Mouse (Mus musculus) forebrain, postnatal 0 days (tissue): Measurements from ENCODE around the gene Ercc6l. TPM values are rescaled to one million over a fixed set of nuclear protein-coding genes. Genes with fewer than 3 reads are reported as not detected.

ENCODE experiments used
- ATAC-seq: fragments of 200-750 bp; cut with Nextera tagmentation; 2 replicates; pipeline ENCODE4 v1.8.0; 2017; ENCODE audit warnings: mild to moderate bottlenecking, moderate library complexity
- DNase-seq: peaks from one replicate; pipeline ENCODE4 v3.0.0-alpha.2; 2015
- H3K27ac ChIP-seq: fragments of 300-500 bp; sonication (generic); 2 replicates; pipeline ENCODE4 v1.5.1; 2014; ENCODE audit warnings: low read depth, mild to moderate bottlenecking, antibody characterized with exemption, low read length, moderate library complexity, mixed read lengths
- H3K27me3 ChIP-seq: fragments of 300-500 bp; sonication (generic); 2 replicates; pipeline ENCODE4 v1.6.1; 2014; ENCODE audit warnings: mild to moderate bottlenecking, low read length, mixed read lengths; ENCODE audit not compliant: insufficient read depth
- H3K36me3 ChIP-seq: fragments of 300-500 bp; sonication (generic); 2 replicates; pipeline ENCODE4 v1.6.1; 2014; ENCODE audit warnings: mild to moderate bottlenecking, moderate library complexity; ENCODE audit not compliant: insufficient read depth
- H3K4me1 ChIP-seq: fragments of 300-500 bp; sonication (generic); 2 replicates; pipeline ENCODE4 v1.6.1; 2014; ENCODE audit warnings: antibody characterized with exemption; ENCODE audit not compliant: insufficient read depth
- H3K4me2 ChIP-seq: fragments of 300-500 bp; sonication (generic); 2 replicates; pipeline ENCODE4 v1.6.1; 2014; ENCODE audit warnings: low read depth, mild to moderate bottlenecking, moderate library complexity
- H3K4me3 ChIP-seq: fragments of 300-500 bp; sonication (generic); 2 replicates; pipeline ENCODE4 v1.5.1; 2014; ENCODE audit warnings: low read depth, low read length, mixed read lengths
- H3K9ac ChIP-seq: fragments of 300-500 bp; sonication (generic); 2 replicates; pipeline ENCODE4 v1.6.1; 2014; ENCODE audit warnings: mild to moderate bottlenecking
- H3K9me3 ChIP-seq: fragments of 300-500 bp; sonication (generic); 2 replicates; pipeline ENCODE4 v1.6.1; 2016; ENCODE audit warnings: low read length
- CTCF ChIP-seq: sonication (generic); IDR thresholded peaks from 2 replicates; pipeline ENCODE4 v1.5.1; 2016; ENCODE audit warnings: antibody characterized with exemption, control low read depth, low read depth
- WGBS: fragments of 180-500 bp; shearing (Covaris S2); extraction: QIAGEN DNeasy Blood & Tissue Kit; methylation state at CpG from one replicate; pipeline ENCODE4 v1.1.7; 2014; 5-methylcytosine and 5-hydroxymethylcytosine counted together
- polyA plus RNA-seq: library from polyadenylated mRNA; unstranded; fragments of >200 nt; fragmentation: Nextera tagmentation; extraction: Ambion mirVana; gene quantifications from 2 replicates; pipeline ENCODE4 v1.2.1, GENCODE M21; 2015
- total RNA-seq: library from RNA; depleted of rRNA; stranded (reverse); fragments of >200 nt; gene quantifications from 2 replicates; pipeline ENCODE4 v1.2.3, GENCODE M21; 2014

Ercc6l gene
- total and polyA plus RNA-seq, 2 experiments from 2014 or later: 0.64 to 2.0 TPM

DNA sequence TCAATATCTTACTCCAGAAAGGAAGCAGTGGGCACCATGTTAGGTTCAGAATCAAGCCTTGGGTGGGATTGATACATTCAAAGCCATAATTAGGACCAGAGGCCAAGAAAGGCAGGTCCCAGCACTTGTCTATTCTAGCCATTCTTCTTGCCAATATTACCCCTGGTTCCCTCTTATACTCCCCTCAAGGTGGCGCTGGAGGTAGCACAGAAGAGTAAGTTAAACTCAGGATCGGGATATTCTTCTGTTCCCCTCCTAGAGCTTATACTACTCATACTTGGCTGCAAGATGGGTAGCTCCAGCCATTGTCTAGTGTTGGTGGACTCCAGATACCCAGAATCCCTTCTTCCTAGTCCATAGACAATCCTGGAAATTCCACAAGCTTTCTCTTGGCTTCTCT lies 6.2 kb upstream of the Ercc6l start:
- H3K4me2 ChIP-seq: no peak overlapping the region
- H3K9ac ChIP-seq: no peak overlapping the region
- 46% methylated on average over 2 of the region's 2 CpGs for WGBS

DNA sequence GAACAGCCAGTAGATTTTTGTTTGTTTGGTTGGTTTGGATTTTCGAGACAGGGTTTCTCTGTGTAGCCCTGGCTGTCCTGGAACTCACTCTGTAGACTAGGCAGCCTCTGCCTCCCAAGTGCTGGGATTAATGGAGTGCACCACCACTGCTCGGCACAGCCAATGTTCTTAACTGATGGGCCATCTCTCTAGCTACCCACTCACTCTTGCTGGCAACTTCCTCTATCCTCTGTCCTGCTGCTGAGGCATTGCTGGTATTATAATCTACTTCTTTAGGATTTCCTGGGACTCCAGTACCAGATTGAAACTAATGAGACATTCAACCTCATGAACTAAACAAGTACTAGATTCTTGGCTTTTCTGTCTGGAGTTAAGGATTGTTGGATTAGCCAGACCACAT lies 3.6 kb upstream of the Ercc6l start:
- Histone ChIP-seq H3K9me3 (no peaks in the 10 kb centered on the region), H3K4me1 (no peaks in the 10 kb centered on the region), H3K36me3 (no peaks in the 10 kb centered on the region), H3K27ac (no peak overlapping the region), H3K9ac (no peak overlapping the region), H3K27me3 (no peaks in the 10 kb centered on the region), H3K4me3 (no peak overlapping the region), H3K4me2 (no peak overlapping the region)
- 70% methylated on average over 2 of the region's 2 CpGs for WGBS
- DNase-seq (no peak), ATAC-seq (no peak)
- TF ChIP-seq CTCF: no peak

More for the DNA sequence above, 6.2 kb upstream of the Ercc6l start:
- no peak overlapping the region for H3K27ac ChIP-seq
- TF ChIP-seq CTCF: no peak
- DNase-seq (no peak), ATAC-seq (no peak)
- no peaks in the 10 kb centered on the region for H3K9me3 ChIP-seq
- no peak overlapping the region for H3K4me3 ChIP-seq
- no peaks in the 10 kb centered on the region for H3K27me3 ChIP-seq
- no peaks in the 10 kb centered on the region for H3K4me1 ChIP-seq
- no peaks in the 10 kb centered on the region for H3K36me3 ChIP-seq

- Histone ChIP-seq H3K36me3 (no peaks in the 10 kb centered on the region), H3K9ac (no peak overlapping the region), H3K4me3 (no peak overlapping the region), H3K27me3 (no peaks in the 10 kb centered on the region), H3K4me2 (no peak overlapping the region), H3K9me3 (no peaks in the 10 kb centered on the region), H3K4me1 (no peaks in the 10 kb centered on the region), H3K27ac (no peak overlapping the region)
- peak; percentile 21; the same call in 1 of the 2 replicates for TF ChIP-seq CTCF
- ATAC-seq: no peak
- no peak for DNase-seq
- WGBS: 47% methylated on average over 2 of the region's 2 CpGs
Observed at GRCm38 (mm10) chrX:102159778-102160177, 2.9 kb upstream of the Ercc6l start.

- Histone ChIP-seq H3K4me1 (no peaks in the 10 kb centered on the region), H3K27me3 (no peaks in the 10 kb centered on the region), H3K4me3 (peak overlapping the region; percentile 43), H3K4me2 (peak overlapping the region; percentile 32), H3K9ac (peak overlapping the region; percentile 37; the same call in 1 of the 2 replicates), H3K9me3 (no peaks in the 10 kb centered on the region), H3K36me3 (no peaks in the 10 kb centered on the region), H3K27ac (peak overlapping the region; percentile 59; the same call in 1 of the 2 replicates)
- WGBS: 51% methylated on average over 5 of the region's 5 CpGs
- no peak for TF ChIP-seq CTCF
- ATAC-seq (no peak), DNase-seq (no peak)
Observed at GRCm38 (mm10) chrX:102157423-102157791, 516 bp upstream of the Ercc6l start.

DNA sequence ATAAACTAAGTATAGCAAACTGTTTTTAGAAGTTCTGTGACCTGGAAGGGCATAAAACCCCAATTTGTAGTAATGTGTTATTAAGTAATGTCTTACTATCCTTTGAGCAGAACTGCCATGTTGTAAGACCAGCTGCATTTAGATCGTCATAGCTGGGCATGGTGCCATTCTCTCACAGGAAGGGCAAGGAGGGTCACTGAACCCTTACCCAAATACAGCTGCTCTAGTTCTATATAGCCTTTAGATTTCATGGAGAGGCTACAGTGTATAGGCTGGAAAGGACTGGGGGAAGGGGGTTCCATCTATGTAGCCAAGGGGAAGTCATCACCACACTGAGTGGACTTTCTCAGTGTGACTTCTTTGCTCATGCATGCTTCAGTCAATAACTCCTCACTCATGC lies 15.7 kb downstream of the Ercc6l start:
- Histone ChIP-seq H3K9ac (no peak overlapping the region), H3K4me2 (no peak overlapping the region), H3K4me3 (no peak overlapping the region), H3K4me1 (no peaks in the 10 kb centered on the region), H3K27me3 (no peaks in the 10 kb centered on the region), H3K27ac (no peak overlapping the region), H3K9me3 (no peaks in the 10 kb centered on the region), H3K36me3 (no peaks in the 10 kb centered on the region)
- WGBS: 79% methylated on average over 1 of the region's 1 CpGs
- ATAC-seq: no peak
- DNase-seq: no peak
- no peak for TF ChIP-seq CTCF

GRCm38 (mm10) chrX:102121321-102121720 lies 35.6 kb downstream of the Ercc6l start:
- H3K9ac ChIP-seq: no peak overlapping the region
- H3K4me1 ChIP-seq: no peaks in the 10 kb centered on the region
- no peaks in the 10 kb centered on the region for H3K9me3 ChIP-seq
- no peak overlapping the region for H3K4me2 ChIP-seq
- H3K27ac ChIP-seq: no peak overlapping the region
- H3K36me3 ChIP-seq: peaks cover 4% of the 10 kb centered on the region; the same call in 1 of the 2 replicates
- H3K4me3 ChIP-seq: no peak overlapping the region
- H3K27me3 ChIP-seq: no peaks in the 10 kb centered on the region
- no peak for TF ChIP-seq CTCF
- 83% methylated on average over 2 of the region's 2 CpGs for WGBS
- ATAC-seq (no peak), DNase-seq (no peak)

DNA sequence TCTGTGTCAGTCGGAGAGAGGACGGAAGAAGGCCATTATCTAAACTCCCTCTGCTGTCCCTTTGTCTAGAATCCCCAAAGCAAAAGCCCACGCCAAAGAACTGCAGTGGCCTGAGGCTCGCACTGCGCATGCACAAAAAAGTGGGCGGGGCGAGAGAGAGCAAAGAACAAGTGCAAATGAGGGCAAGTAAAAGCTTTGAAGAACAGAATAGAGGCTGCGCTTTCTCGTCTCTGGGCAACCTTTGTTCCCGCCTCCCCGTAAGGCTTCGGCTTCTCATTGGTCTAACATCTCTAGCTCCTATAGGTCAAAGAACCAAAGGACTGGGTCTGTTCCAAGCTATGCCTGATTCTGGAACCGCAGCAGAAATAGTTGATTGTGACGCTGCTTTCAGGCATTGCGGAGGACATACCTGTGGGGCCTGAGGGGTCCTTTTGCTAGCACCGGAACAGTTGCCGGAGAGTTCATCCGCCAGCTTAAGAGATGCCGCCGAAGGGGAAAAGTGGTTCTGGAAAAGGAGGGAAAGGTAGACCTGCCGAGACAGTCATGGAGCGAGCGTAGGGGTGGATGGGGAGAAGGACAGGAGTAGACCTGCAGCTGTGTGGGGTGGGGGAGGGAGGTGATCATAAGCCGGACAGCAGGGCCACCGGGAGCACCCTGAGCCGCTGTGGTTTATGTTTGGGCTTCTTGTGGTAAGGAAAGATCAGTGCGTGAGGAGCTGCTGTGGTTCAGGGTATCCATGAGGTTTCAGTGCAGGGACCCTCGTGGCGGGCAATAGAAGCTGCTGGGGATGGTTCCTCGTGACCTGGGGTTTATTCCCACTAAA lies 37.6 kb downstream of the Ercc6l start, which contains the start of gene Pin4:
Gene Pin4 (plus strand): TSS at position 406 of the 823 bp plus-strand sequence.
- DNase-seq: peak; percentile 96
- Histone ChIP-seq H3K9me3 (no peaks in the 10 kb centered on the region), H3K9ac (peak within 1 kb of the TSS; percentile 60), H3K4me2 (peak within 1 kb of the TSS; percentile 53), H3K36me3 (0 out of 2 replicates have a peak, but pooled peaks cover under 1% of the 10 kb centered on the region), H3K4me3 (peak within 1 kb of the TSS; percentile 55), H3K27ac (peak within 1 kb of the TSS; percentile 74), H3K4me1 (no peaks in the 10 kb centered on the region), H3K27me3 (no peaks in the 10 kb centered on the region)
- peak; percentile 28 for TF ChIP-seq CTCF
- peak; percentile 98 for ATAC-seq
- WGBS: 17% methylated on average over 30 of the region's 30 CpGs
